Mouse (Mus musculus) brain, embryonic 14.5 days (tissue): ENCODE measurements at regions not wholly inside any gene's neighbourhood (a gene's known extent, or its start where the extent isn't known, plus 50 kb on each side); places are given as distances from the start of the nearest gene placed in this dataset.

ENCODE experiments used
- DNase-seq: peaks from one replicate; pipeline ENCODE4 v3.0.0-alpha.2; 2011; ENCODE audit warnings: low read depth
- CTCF ChIP-seq: fragments of 200-500 bp; IDR thresholded peaks from 2 replicates; pipeline ENCODE4 v1.5.1; 2012; ENCODE audit warnings: inconsistent platforms, mild to moderate bottlenecking, moderate library complexity, borderline replicate concordance; ENCODE audit not compliant: insufficient read depth, insufficient read length; ENCODE audit errors: extremely low read depth
- POLR2A ChIP-seq: fragments of 200-500 bp; IDR thresholded peaks from 2 replicates; pipeline ENCODE4 v1.6.1; 2012; ENCODE audit warnings: mild to moderate bottlenecking, inconsistent platforms, borderline replicate concordance; ENCODE audit not compliant: poor library complexity, insufficient read depth, insufficient read length, severe bottlenecking; ENCODE audit errors: extremely low read depth

DNA sequence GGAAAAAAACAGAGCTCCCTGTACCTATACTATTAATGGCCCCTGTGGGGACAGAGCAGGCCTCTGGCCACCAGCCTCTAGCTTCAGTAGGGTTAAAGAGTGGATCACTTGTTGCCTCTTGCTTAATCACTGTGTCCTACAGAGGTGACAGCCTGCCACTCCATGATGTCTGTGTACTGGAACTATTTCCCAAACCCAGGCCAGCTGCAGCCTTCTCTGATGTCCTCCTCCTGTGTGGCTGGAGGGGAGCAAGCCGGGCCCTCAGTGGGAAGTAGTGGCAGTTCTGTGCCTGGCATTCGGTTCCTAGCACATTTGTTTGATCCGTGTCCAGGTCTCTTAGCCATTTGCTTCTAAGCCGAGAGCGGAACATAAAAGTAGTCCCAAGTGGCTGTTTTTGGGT, 207.7 kb upstream of the Cadm1 start:
- no peak for DNase-seq
- no peak for TF ChIP-seq POLR2A
- no peak for TF ChIP-seq CTCF

DNA sequence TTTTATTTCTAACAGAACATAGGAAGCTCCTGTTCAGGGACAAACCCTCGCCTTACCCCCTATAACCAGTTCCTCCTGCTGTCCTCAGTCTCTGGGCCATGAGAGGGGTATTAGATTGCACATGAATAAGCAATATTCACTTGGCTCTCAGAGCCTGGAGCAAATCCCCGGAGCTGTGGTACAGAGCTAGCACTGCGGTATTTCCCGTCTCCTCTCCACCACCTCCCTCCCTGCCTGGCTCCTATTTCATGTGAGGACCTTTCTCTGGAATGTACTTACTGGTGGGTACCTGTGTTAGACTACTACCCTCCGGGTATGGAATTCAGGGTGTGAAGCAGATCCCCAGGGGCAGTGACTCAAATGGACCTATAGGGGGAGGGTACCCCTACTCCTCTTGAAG, 206.9 kb upstream of the Cadm1 start:
- no peak for TF ChIP-seq POLR2A
- no peak for DNase-seq

DNA sequence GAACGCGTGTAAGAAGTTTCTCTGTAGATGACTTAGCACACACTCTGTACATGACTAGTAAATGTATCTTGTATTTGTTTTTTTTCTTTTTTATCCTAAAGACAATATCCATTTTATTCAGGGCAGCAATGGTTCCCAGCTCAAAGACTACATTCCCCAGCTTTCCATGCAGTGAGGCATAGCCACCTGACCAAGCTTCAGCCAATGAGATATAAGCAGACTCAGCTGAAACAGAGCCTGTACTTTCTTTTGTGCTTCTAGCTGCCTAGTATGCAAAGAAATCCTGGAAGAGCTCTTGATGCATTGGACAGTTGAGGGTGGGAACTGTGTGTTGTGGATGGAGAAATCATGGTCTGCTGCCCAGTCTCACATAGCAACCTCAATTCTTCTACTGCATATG, 202.4 kb upstream of the Cadm1 start:
- DNase-seq, result peak; percentile 84
- no peak for TF ChIP-seq POLR2A

DNA sequence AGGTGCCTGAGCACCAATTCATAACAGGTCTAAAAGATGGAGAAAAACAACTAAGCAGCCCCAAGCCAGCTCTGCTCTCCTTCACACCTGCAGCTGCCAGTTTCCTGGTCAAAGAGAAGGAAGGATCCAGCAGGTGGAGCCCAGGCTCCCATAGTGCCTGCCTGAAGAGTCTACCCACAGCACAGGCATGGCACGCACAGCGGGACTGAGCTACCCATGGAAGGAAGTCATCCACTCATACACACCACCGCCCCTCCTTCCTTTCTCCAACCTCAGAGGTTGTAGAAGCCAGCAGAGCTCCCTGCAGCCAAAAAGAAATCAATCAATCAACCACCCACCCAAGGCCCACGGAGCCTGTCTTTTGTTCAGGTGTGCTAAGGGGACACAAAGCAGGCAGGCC, 197.0 kb upstream of the Cadm1 start:
- TF ChIP-seq CTCF (peak; percentile 24; the same call in 1 of the 2 replicates), POLR2A (no peak)
- DNase-seq, result peak; percentile 50

DNA sequence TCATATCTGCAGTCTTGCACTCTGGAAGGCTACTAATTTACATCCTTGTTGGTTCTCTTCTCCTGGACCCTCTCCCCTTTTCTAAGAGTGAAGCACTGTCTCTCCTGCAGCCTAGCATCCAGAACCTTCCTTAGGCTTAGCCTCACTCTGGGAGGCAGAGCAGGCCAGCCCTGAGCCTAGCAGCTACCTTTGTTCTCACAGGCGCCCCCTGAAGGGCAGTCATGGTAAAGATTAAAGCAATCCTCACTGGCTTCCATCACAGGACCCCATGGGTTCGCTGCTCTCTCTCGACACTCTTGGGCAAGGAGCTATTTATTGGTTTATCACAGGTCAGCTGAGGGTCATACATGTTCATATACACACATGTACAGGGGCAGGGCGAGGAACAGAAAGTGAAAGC, 191.8 kb upstream of the Cadm1 start:
- no peak for DNase-seq
- TF ChIP-seq CTCF (peak; percentile 38; the same call in 1 of the 2 replicates), POLR2A (no peak)

DNA sequence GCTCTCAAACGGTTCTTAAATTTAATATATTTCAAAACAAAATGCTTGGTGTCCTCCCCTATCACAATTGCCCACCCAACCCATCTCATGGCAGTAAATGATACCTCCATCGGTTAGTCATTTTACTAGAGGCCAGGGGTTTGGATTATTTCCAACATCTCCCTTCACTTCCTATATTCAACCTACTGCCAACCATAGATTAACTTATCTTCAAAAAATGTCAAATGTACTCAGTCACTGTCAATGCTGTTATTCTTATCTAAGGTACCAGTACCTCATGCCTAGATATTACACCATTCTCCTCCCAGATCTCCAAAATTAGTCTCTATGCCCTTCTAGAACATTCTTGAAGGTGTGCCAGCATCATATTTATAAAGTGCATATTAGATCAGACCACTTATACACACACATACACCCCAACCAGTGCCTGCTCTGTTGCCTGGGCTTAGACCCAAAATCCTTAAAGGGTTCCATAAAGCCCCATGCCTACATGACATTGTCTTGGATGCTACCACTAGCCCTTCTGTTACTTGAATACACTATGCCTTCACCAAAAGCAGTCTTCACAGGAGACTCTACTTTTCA, 183.4 kb upstream of the Cadm1 start:
- no peak for DNase-seq
- TF ChIP-seq CTCF (no peak), POLR2A (no peak)

DNA sequence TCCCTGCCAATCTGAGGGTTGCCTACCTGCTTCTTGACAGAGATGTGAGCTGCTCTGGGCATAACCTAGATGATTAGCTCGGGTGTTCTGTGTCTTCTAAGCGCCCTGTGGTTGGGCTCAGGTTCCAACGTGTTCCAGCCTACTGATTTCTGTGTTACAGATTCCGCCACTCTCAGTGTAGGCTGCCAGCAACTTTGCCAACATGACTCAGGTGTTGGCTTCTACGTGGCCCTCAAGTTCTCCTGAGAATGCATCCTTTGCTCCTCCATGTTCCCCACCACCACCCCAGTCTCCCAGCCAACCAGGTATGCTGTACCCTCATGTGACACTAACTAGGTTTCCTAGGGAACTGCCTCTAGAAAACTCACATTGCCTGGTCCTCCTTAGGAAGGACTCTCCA, 179.7 kb upstream of the Cadm1 start:
- DNase-seq, result no peak
- no peak for TF ChIP-seq CTCF
- no peak for TF ChIP-seq POLR2A

DNA sequence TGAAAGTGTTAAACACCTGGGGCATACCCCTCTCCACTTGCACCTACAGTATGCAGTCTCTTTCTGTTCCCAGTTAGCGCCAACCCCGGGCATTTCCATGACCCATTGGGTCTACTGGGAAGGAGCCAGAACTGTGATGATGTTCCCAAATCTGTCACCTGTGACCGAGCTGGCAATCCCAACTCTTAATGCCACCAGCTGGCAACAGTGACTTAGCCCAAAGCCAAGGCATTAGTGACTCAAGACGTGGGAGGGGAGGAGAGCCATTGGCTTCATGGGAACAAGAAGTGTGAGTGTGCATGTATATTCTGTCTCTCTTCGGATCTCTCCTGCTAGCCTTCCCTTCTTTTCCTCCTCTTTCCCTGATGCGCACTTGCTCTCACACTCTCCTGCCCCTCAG, 178.9 kb upstream of the Cadm1 start:
- no peak for DNase-seq

DNA sequence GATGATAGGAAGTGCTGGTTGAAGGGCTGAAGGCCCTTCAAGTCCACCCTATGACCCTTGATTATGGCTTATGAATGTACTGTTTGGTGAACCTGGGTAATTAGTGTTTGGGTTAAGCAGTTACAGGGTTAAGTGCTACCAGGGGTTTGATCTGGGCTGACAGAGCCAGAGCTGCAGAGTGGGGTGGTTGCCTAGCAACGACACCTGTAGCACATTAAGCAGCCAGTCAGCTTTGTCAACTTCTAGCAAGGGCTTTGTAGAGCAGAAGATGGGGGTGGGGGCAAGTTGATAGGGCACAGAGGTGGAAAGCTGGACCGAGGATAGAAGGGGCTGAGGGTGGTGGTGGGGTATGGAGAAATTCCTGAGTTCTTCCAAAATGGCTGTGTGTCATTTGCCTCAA, 177.0 kb upstream of the Cadm1 start:
- peak; percentile 78 for DNase-seq
- TF ChIP-seq CTCF (no peak), POLR2A (no peak)

More for the DNA sequence above, 178.9 kb upstream of the Cadm1 start:
- TF ChIP-seq CTCF (no peak), POLR2A (no peak)

DNA sequence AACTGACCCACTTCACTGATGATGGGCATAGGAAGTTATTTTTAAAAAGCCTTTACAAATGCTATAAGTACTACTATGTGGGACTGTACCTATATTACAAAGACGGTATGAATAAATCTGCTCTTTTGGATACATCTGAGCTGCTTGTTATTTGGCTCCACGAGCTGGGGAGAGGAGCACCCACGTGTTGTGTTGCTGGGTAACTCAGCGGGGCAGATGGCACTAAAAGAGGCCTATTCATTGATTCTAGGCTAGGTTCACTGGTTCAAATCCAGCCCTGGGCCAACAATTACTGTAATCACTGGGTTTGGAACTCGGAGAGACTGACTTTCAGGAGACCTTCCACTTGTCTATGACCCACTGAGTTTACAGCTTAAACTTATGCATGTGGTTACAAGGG, 176.0 kb upstream of the Cadm1 start:
- no peak for TF ChIP-seq CTCF
- TF ChIP-seq POLR2A, result no peak
- no peak for DNase-seq

DNA sequence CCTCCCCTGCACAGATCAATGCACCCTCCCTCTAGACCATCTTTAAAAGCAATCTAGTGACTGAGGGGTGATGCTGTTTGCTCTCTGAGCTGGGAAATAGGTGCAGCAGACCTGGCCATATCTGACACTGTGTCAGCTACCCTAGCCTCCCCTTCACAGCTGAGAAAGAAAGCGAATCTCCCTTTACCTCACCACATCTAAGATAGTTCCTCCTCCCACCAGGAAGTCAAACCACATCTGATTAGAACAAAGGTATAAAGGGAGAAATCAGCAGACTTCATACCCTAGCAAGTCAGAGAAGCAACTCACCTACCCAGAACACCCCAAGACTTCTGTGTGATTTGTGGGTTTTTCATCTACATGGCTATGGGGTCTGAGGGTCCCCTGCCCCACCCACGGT, 175.6 kb upstream of the Cadm1 start:
- no peak for DNase-seq
- no peak for TF ChIP-seq POLR2A
- no peak for TF ChIP-seq CTCF

DNA sequence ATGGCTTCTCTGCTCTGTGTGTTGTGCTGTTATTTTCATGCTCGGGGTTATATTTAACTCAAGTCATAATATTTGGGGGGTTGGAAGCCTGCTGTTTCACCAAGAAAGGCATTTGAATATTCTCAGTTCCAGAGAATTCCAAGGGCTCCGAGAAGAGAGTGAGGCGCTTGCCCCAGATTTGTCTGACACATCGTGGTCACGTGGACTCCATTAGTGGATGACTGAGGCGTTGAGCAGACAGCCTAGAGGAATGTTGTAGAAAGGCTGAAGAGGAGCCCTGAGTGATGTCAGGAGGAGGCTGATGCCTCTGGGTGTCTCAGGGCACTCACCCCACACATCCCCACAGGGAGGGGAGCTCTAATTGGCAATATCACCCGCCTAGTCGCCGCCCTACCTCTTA, 175.1 kb upstream of the Cadm1 start:
- no peak for DNase-seq
- no peak for TF ChIP-seq CTCF
- TF ChIP-seq POLR2A, result no peak
